Mouse (Mus musculus) forebrain, embryonic 12.5 days (tissue): ENCODE measurements around the gene Gm20388. TPM values are rescaled to one million over a fixed set of nuclear protein-coding genes. Genes with fewer than 3 reads are reported as not detected.
A peak's percentile ranks its signal among the peaks of the same experiment; 100 is the strongest.

ENCODE experiments used
- ATAC-seq: fragments of 200-750 bp; cut with Nextera tagmentation; 2 replicates; pipeline ENCODE4 v1.8.0; 2017; ENCODE audit warnings: moderate TSS enrichment; ENCODE audit not compliant: low FRiP score
- H3K27ac ChIP-seq: fragments of 300-500 bp; sonication (generic); 2 replicates; pipeline ENCODE4 v1.5.1; 2016; ENCODE audit warnings: mild to moderate bottlenecking
- H3K27me3 ChIP-seq: fragments of 300-500 bp; sonication (generic); 2 replicates; pipeline ENCODE4 v1.6.1; 2016; ENCODE audit warnings: mild to moderate bottlenecking
- H3K36me3 ChIP-seq: fragments of 300-500 bp; sonication (generic); replicated peaks from 2 replicates; pipeline ENCODE4 v1.6.1; 2016; ENCODE audit warnings: mild to moderate bottlenecking
- H3K4me1 ChIP-seq: fragments of 300-500 bp; sonication (generic); 2 replicates; pipeline ENCODE4 v1.6.1; 2016
- H3K4me2 ChIP-seq: fragments of 300-500 bp; sonication (generic); 2 replicates; pipeline ENCODE4 v1.6.1; 2016; ENCODE audit warnings: mild to moderate bottlenecking, moderate library complexity
- H3K4me3 ChIP-seq: fragments of 300-500 bp; sonication (generic); replicated peaks from 2 replicates; pipeline ENCODE4 v1.5.1; 2016; ENCODE audit warnings: mild to moderate bottlenecking
- H3K9ac ChIP-seq: fragments of 300-500 bp; sonication (generic); 2 replicates; pipeline ENCODE4 v1.6.1; 2016; ENCODE audit warnings: mild to moderate bottlenecking
- H3K9me3 ChIP-seq: fragments of 300-500 bp; sonication (generic); 2 replicates; pipeline ENCODE4 v1.6.1; 2016
- whole genome bisulfite sequencing: fragments of 180-500 bp; shearing (Covaris S2); methylation state at CpG from one replicate; pipeline ENCODE4 v1.1.7; 2016; 5-methylcytosine and 5-hydroxymethylcytosine counted together
- polyA plus RNA-seq: library from polyadenylated mRNA; unstranded; fragments of >200 nt; fragmentation: Nextera tagmentation; extraction: Ambion mirVana; gene quantifications from 2 replicates; pipeline ENCODE4 v1.2.1, GENCODE M21; 2016

Gene Gm20388
- polyA plus RNA-seq, 1 experiment from 2014 or later, result not detected

GRCm38 (mm10) chr8:122925939-122926722, 3015.5 kb downstream of the Gm20388 start:
- Histone ChIP-seq H3K27ac (no peak overlapping the region), H3K4me1 (peaks cover 18% of the 10 kb centered on the region), H3K36me3 (0 out of 2 replicates have a peak, but pooled peaks cover 4% of the 10 kb centered on the region), H3K4me3 (no peak overlapping the region), H3K9me3 (no peaks in the 10 kb centered on the region), H3K9ac (no peak overlapping the region), H3K27me3 (no peaks in the 10 kb centered on the region), H3K4me2 (no peak overlapping the region)
- whole genome bisulfite sequencing, result 93% methylated on average over 8 of the region's 8 CpGs
- ATAC-seq, result no peak

- Histone ChIP-seq H3K36me3 (0 out of 2 replicates have a peak, but pooled peaks cover 4% of the 10 kb centered on the region), H3K4me2 (no peak overlapping the region), H3K4me1 (peaks cover 12% of the 10 kb centered on the region), H3K9me3 (no peaks in the 10 kb centered on the region), H3K27me3 (no peaks in the 10 kb centered on the region), H3K27ac (no peak overlapping the region), H3K4me3 (no peak overlapping the region), H3K9ac (no peak overlapping the region)
- ATAC-seq, result no peak
- 83% methylated on average over 7 of the region's 7 CpGs for WGBS
These were observed 3016.1 kb downstream of the Gm20388 start for GRCm38 (mm10) chr8:122926782-122927181.

DNA sequence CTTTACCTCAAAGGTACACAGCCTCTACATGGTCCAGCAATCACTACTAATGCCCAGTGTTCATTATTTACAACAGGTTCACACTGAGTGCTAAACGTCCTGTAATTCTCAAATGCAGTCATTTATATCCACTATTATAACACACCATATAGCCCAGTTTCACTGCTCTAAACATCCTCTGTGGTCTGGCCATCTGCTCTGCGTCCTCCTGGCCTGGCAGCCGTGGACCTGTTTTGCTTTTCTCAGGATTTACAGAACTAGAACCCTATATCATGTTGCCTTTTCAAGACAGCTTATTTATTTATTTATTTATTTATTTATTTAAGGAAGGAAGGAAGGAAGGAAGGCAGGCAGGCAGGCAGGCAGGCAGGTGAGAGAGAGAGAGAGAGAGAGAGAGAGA, 3017.2 kb downstream of the Gm20388 start:
- H3K4me2 ChIP-seq, result no peak overlapping the region
- WGBS, result 89% methylated on average over 3 of the region's 3 CpGs

GRCm38 (mm10) chr8:122928631-122929224, 3018.1 kb downstream of the Gm20388 start:
- H3K9ac ChIP-seq, result no peak overlapping the region
- peaks cover 13% of the 10 kb centered on the region for H3K4me1 ChIP-seq
- H3K4me3 ChIP-seq, result no peak overlapping the region
- H3K27ac ChIP-seq, result no peak overlapping the region
- no peak for ATAC-seq
- H3K27me3 ChIP-seq, result no peaks in the 10 kb centered on the region
- H3K36me3 ChIP-seq, result 0 out of 2 replicates have a peak, but pooled peaks cover 4% of the 10 kb centered on the region
- H3K9me3 ChIP-seq, result no peaks in the 10 kb centered on the region
- 94% methylated on average over 7 of the region's 7 CpGs for WGBS
- no peak overlapping the region for H3K4me2 ChIP-seq

More for the DNA sequence above, 3017.2 kb downstream of the Gm20388 start:
- no peaks in the 10 kb centered on the region for H3K27me3 ChIP-seq
- ATAC-seq, result no peak
- no peak overlapping the region for H3K4me3 ChIP-seq
- H3K27ac ChIP-seq, result no peak overlapping the region
- H3K9me3 ChIP-seq, result no peaks in the 10 kb centered on the region
- H3K36me3 ChIP-seq, result 0 out of 2 replicates have a peak, but pooled peaks cover 4% of the 10 kb centered on the region
- no peak overlapping the region for H3K9ac ChIP-seq
- H3K4me1 ChIP-seq, result peaks cover 18% of the 10 kb centered on the region

DNA sequence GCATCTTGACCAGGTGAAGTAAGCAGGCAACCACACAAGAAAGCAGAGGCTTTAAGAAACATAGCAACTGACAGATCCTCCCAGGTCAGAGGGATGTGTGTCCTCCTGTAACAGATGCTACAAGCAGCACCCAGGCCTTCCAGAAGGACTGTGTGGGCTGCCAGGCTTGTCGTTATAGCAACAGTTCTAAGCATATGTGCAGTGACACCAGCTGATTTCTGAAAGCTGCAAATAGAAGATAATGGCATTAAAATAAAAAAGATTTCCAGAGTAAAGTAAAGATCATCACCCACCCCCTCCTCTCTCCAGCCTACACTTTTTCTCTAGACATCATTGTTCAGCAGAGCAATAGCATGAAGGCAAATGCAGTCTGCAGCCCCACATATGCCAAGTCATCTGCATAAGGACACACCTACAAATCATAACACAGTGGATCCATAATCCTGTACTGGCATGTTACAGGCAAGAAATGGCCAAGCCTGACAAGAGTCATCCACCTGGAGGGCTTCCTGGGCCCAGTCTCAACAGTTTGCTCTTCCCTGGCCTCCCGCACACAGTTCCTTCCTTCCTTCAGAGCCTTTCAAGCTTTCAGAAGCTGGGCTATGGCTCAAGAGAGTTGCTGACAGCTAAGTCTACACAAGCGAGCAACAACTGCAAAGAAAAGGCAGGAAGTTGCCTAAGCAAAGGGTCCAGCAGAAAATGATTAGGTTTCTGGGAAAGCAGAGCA, 3021.4 kb downstream of the Gm20388 start:
- Histone ChIP-seq H3K9ac (no peak overlapping the region), H3K36me3 (0 out of 2 replicates have a peak, but pooled peaks cover 4% of the 10 kb centered on the region), H3K4me1 (peaks cover 15% of the 10 kb centered on the region), H3K27ac (peak overlapping the region; percentile 43; the same call in 1 of the 2 replicates), H3K27me3 (no peaks in the 10 kb centered on the region), H3K9me3 (no peaks in the 10 kb centered on the region), H3K4me3 (no peak overlapping the region), H3K4me2 (no peak overlapping the region)
- WGBS, result 77% methylated on average over 3 of the region's 3 CpGs
- ATAC-seq, result no peak

DNA sequence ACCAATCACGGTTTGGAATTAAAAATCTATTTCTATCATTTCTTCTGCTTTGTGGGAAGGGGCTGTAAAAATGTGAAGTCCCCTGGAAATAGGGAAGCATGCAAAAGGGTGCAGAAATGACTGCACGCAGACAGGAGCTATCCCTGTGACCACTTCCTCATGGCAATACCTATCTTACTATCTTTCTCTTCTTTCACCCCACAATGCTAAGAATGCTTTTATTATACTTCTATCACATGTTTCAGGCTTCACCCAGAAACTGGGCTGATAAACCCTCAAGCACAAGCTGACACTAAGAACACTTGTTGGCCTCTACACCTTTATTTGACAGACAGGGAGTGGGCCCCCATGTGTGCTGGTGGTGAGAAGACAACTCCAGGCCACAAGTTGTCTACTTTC, 3021.9 kb downstream of the Gm20388 start:
- no peak for ATAC-seq
- H3K4me1 ChIP-seq, result peaks cover 21% of the 10 kb centered on the region
- no peaks in the 10 kb centered on the region for H3K9me3 ChIP-seq
- H3K36me3 ChIP-seq, result no peaks in the 10 kb centered on the region
- H3K4me3 ChIP-seq, result no peak overlapping the region
- no peaks in the 10 kb centered on the region for H3K27me3 ChIP-seq
- 87% methylated on average over 2 of the region's 2 CpGs for WGBS
- H3K9ac ChIP-seq, result no peak overlapping the region
- no peak overlapping the region for H3K27ac ChIP-seq
- H3K4me2 ChIP-seq, result no peak overlapping the region

DNA sequence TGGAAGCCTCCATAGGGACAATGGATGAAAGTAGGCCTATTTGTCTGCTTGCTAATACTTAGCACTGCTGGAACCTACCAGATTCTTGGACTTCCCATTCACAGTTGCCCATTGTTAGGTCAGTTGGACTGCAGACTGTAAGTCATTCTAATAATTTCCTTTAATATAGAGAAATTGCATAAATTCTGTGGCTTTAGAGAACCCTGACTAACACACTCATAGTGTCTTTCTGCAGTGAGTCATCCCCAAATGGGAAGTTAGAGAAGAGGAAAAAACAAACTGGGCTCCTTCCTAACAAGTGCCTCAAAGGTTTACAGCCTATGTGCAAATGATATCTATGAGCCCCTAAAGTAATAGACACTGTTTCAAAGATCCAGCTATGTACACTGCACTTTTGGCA, 3023.3 kb downstream of the Gm20388 start:
- Histone ChIP-seq H3K4me1 (peaks cover 32% of the 10 kb centered on the region), H3K4me3 (no peak overlapping the region), H3K27me3 (no peaks in the 10 kb centered on the region), H3K9ac (no peak overlapping the region), H3K36me3 (no peaks in the 10 kb centered on the region), H3K27ac (no peak overlapping the region), H3K4me2 (no peak overlapping the region), H3K9me3 (no peaks in the 10 kb centered on the region)
- no peak for ATAC-seq

DNA sequence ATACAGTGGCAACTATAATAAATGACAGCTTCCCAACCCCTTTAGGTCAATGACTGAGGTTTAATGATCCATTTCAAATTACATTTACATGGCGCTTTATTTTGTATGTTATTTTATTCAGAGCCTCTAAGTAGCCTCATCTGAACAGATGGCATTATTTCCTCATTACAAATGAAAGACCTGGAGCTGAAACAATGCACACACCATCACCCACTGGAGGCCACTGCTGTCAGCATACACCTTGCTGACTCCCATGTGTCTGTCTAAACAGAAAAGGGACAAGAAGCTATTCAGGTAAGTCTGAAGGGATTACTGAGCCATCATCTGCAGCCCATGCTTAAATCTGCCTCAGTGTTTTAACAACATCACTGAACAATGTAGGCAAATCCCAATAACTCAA, 3024.5 kb downstream of the Gm20388 start:
- no peak overlapping the region for H3K4me3 ChIP-seq
- WGBS, result 81% methylated on average over 1 of the region's 1 CpGs
- H3K9me3 ChIP-seq, result no peaks in the 10 kb centered on the region
- H3K4me1 ChIP-seq, result peaks cover 32% of the 10 kb centered on the region
- H3K9ac ChIP-seq, result no peak overlapping the region
- H3K27me3 ChIP-seq, result no peaks in the 10 kb centered on the region
- no peaks in the 10 kb centered on the region for H3K36me3 ChIP-seq
- no peak overlapping the region for H3K4me2 ChIP-seq
- ATAC-seq, result no peak
- H3K27ac ChIP-seq, result peak overlapping the region; percentile 3; the same call in 1 of the 2 replicates

GRCm38 (mm10) chr8:122935912-122936311, 3025.3 kb downstream of the Gm20388 start:
- Histone ChIP-seq H3K36me3 (no peaks in the 10 kb centered on the region), H3K4me1 (peaks cover 32% of the 10 kb centered on the region), H3K9me3 (no peaks in the 10 kb centered on the region), H3K27ac (no peak overlapping the region), H3K4me3 (no peak overlapping the region), H3K9ac (no peak overlapping the region), H3K4me2 (no peak overlapping the region), H3K27me3 (no peaks in the 10 kb centered on the region)
- no peak for ATAC-seq
- 86% methylated on average over 3 of the region's 3 CpGs for WGBS

- ATAC-seq, result no peak
- no peak overlapping the region for H3K9ac ChIP-seq
- WGBS, result 88% methylated on average over 2 of the region's 2 CpGs
- no peak overlapping the region for H3K4me2 ChIP-seq
- H3K4me1 ChIP-seq, result peaks cover 28% of the 10 kb centered on the region
- H3K36me3 ChIP-seq, result no peaks in the 10 kb centered on the region
- H3K4me3 ChIP-seq, result no peak overlapping the region
- no peaks in the 10 kb centered on the region for H3K9me3 ChIP-seq
- H3K27me3 ChIP-seq, result no peaks in the 10 kb centered on the region
- H3K27ac ChIP-seq, result 0 out of 2 replicates have a peak overlapping the region, but pooled peaks have one; percentile 61
These were observed 3027.0 kb downstream of the Gm20388 start for GRCm38 (mm10) chr8:122937545-122938053.

DNA sequence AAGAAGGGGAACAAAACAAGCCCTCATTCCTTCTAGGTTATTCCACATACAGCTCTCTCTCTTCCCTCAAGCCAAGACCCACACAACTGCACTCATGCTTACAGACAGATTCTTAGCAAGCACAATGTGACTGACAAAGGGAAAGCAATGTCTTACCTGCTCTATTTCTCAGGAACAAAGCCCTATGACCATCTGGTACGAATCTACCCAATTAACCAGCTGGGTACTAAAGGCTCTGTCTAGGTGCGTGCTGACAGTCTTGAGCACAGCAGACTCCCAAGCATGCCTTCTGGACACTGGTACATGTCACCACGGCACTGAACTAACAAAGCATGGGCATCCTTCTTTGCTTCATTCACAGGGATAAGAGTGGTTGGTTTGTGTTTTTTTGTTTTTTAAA, 3027.5 kb downstream of the Gm20388 start:
- H3K27me3 ChIP-seq, result no peaks in the 10 kb centered on the region
- H3K9me3 ChIP-seq, result no peaks in the 10 kb centered on the region
- peaks cover 26% of the 10 kb centered on the region for H3K4me1 ChIP-seq
- H3K4me3 ChIP-seq, result no peak overlapping the region
- peak overlapping the region; percentile 61; the same call in 1 of the 2 replicates for H3K27ac ChIP-seq
- no peaks in the 10 kb centered on the region for H3K36me3 ChIP-seq
- 67% methylated on average over 3 of the region's 3 CpGs for WGBS
- no peak overlapping the region for H3K9ac ChIP-seq
- ATAC-seq, result no peak
- no peak overlapping the region for H3K4me2 ChIP-seq

DNA sequence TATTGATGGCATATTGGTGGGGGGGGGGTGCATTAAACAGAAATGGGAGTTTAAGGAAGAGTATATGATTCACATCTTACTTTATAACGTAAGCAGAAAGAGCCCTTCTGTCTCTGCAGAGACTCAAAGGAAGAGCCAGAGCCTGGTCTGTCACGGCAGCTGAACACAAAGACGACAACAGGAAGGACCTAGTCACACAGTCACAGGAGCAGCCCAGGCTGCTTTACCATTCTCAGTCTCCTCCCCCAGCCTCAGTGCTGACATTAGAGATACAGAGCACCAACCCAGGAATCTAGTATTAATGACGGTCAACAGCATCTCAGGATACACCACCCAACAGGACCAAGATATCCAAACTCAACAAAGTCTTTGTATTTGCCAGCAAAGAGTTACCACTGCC, 3027.9 kb downstream of the Gm20388 start:
- no peak for ATAC-seq
- no peaks in the 10 kb centered on the region for H3K9me3 ChIP-seq
- peaks cover 26% of the 10 kb centered on the region for H3K4me1 ChIP-seq
- H3K27me3 ChIP-seq, result no peaks in the 10 kb centered on the region
- 0 out of 2 replicates have a peak overlapping the region, but pooled peaks have one; percentile 61 for H3K27ac ChIP-seq
- H3K36me3 ChIP-seq, result no peaks in the 10 kb centered on the region
- H3K9ac ChIP-seq, result no peak overlapping the region
- WGBS, result 63% methylated on average over 4 of the region's 4 CpGs
- no peak overlapping the region for H3K4me3 ChIP-seq
- H3K4me2 ChIP-seq, result no peak overlapping the region
